Mouse (Mus musculus): Measurements from ENCODE around the gene Brinp2. TPM values are rescaled to one million over a fixed set of nuclear protein-coding genes. Genes with fewer than 3 reads are reported as not detected.

Gene Brinp2
- under 1 TPM; 0.11 to 0.28 TPM for total RNA-seq (2021)
- long read RNA-seq, experiment 1 = 0 reads
- long read RNA-seq, experiment 2 = 0 reads

DNA sequence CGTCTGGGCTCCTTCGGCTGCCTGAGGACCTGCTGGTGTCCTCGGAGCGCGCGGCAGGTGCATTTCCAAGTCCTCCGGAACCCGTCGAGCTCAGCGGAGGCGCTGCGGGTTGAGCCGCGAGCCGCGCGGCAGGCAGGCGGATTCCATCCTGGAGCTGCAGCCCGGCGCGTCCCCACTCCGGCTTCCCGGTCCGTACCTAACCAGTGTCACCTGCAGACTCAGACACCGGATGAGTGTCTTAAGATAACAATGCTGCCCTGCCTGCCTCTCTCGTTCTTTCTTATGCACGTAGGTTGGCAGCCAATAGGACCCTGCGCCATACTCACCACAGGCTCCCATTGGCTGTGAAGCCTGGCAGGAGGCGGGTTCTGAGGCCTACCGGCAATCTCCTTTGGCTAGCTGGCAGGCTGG is at the start of gene Brinp2:
Brinp2 (minus strand) TSS at position 276 of the 411 bp plus-strand sequence.
- DNase-seq = peak; percentile 44

DNA sequence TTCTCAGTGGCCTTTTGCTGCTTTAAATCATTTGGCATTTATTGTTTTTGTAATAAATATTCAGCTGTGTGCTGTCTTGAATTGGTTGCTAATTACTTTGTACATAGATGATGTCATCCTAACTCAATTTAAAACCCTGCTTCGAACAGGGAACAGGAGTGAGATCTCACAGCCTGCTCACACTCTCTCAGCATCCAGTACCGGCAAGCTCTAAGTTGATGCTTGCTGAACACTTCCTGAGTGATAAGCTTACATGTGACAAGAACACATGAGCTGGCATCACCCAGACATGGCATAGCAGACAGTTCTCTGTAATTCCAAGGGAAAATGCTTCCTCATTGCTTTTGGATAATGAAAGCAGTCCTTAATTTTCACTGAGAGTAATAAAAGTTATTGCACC is 44.8 kb upstream of the Brinp2 start:
- no peak for DNase-seq

DNA sequence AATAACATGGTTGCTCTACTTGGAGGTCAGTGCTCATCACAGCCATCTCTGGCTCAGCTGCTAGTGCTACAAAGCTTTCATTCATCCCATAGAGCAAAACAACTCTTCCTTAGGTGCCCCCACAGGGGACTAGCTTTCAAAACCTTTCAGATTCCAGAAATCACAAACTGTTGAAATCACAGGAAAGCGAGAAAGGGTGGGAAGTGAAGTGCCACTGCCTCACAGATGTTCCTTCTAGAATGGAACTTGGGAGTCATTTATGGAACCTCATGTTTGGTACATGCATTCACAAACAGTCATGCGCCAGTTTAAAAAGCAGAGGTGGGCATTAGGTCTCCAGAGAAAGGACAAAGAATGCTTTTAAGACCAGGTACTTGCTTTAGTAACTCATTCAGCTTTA is 40.9 kb upstream of the Brinp2 start:
- DNase-seq = no peak

DNA sequence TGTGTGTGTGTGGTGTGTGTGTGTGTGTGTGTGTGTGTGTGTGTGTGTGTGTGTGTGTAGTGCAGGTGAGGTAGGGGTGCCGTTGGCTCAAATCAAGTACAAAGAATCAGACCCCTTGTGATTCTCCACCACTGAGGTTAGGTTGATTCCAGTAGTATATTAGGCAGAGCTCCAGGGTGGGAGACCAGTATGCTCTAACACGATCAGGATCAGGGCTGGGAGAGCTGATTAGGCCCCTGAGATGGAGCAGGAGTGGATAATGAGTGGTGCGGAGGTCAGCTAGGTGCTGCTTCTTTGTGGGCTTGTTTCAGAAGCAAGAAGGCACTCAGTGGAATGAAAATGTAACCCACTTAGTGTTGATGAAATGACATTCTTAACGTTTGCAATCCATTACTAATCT is 34.6 kb upstream of the Brinp2 start:
- DNase-seq = no peak

DNA sequence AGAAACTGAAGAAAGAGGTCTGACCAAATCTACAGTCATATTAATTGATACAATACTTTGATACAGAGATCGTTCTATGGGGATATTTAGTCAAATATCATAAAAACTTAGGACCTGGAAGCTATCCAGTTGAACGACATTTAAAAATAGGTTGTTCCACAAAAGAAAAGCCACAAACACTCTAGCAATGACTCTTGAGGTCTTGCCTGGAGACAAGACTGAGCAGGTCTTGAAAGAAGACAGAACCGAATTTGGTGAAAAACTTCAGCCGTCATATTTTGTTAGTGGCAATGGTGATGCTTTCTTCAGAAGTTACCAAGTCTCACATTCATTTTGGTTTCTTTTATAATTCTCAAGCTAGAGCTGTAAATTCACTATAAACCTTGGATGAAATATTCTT is 32.9 kb upstream of the Brinp2 start:
- no peak for DNase-seq

DNA sequence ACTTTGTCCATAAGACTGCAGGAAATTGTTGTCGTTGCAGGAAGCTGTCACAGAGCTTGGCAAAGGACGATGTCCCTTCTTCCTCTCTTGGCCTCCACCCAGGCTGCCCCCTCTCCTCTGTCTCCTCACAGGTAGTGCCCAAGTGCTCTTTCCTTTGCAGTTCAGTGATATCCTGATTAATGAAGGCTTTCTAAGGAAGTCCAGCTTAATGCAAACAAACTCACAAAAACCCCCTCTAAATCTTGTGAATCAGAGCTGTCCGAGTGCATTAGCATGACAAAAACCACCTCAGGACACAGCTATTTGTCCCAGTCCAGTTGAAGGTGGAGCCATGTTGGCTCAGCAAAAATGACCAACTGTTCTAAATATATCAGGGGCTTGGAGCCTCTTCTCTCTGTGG is 30.7 kb upstream of the Brinp2 start:
- DNase-seq = no peak

DNA sequence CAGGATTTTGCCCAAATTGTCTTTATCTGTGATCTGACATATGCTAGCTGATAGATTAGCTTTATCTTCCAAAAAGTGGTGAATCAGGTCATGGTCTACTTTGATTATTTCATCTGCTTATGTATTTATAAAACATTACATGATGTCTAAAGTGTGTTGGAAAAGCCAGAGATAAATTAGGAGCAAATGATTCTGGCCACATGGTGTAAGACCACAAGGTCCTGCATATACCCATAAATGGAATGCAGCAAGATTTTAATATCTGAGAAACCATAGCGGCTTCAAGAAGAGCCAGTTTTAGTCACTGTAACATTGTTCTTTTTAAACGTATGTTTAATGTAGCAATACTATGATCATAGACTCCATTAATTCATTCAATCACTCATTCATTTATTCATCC is 29.2 kb upstream of the Brinp2 start:
- DNase-seq = no peak

DNA sequence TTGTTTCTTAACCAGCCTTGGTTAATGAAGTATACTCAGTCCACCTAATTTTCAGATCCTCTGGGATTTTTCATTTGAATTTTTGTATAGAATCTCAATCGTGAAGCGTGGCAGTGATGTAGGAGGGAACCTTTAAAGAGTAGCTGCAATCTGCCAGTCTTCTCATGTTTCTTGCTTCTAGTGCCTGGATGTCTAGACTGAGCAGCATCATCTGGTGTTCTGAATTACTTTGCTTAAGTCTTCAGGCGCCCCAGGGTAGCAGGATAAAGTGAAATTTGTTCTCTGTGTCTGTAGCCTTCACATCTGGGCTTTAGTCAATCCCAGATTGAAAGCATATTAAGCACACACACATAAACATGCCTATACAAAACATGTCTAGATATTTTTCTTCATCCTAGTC is 27.1 kb upstream of the Brinp2 start:
- no peak for DNase-seq

DNA sequence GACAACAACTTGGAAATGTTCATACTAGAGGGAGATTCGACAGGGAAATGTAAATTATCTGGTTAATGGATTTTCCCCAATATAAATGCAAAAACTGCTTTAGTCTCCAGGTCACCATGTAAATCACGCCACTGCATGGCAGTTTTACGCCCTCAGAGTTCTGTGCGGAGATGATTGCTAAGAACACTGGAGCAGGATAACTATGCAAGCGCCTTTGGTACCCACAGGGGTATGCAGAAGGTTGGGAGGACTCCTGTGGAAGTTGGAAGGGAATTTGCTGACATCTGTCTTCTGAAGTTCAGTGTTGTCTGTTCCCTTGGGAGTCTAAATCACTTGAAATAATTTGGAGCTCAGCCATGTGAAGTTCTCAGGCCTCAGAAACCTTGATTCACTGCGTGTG is 26.2 kb upstream of the Brinp2 start:
- no peak for DNase-seq

DNA sequence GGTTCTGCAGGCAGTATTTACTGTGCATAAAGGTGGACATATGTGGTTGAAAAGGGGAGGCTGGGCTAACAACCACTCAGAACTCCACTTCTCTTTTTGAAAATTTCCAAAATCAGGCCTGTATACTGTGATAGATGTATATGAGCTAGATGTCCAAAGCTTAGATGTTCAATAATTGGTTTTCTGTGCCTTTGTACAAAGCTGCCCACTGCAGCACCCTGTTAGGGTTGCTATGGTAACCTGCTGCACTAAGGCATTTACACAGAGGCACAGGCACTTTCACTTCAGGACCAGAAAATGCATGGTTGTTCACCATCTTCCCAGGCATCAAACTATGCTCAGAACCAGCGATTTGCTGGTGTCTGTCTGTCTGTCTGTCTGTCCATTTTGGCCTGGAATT is 8.3 kb upstream of the Brinp2 start:
- DNase-seq = no peak

DNA sequence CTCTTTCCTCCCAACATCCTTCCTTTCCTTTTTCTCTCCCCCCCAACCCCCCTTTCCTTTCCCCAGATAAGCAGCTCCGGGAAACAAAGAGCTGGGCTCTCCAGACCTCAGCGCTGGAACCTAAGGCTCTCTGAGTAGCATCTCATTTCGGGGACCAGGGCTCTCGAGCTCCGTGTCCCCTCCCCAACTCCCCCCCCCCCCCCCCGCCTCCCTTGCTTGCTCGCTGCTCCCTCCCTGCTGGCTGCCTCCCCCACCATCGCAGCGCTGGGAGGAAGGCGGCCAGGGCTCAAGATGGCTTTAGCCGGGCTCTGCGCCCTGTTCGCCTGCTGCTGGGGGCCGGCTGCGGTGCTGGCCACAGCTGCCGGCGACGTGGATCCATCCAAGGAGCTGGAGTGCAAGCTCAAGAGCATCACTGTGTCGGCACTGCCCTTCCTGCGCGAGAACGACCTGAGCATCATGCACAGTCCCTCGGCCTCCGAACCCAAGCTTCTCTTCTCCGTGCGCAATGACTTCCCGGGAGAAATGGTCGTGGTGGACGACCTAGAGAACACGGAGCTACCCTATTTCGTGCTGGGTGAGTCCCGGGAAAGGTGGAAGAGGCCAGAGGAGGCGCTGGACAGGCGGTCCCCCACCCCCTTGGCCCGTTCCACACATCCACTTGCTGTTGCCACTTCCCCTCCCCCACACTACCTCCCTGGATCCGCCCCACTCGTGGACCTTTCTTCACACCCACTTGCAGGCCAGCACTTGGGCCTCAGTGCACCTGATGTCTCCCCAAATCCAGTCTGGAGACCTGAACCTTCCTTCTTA is 6.4 kb upstream of the Brinp2 start:
- DNase-seq = no peak

DNA sequence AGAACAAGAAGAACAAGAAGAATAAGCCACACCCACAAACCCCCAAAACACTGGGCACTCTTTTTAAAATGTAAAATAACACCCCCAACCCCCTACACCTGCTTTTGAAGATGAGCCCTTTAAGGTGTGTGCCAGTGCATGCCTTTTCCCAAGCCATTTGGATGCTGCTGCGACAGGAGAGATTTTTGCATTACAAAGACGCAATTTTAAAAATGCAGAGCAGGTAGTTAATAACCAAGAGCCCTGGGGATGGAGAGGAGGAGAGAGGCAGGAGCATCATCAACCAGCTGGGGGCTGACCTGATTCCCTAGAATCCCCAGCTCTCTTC is 5.8 kb upstream of the Brinp2 start, which contains the start of gene Astn1:
Astn1 (plus strand) TSS at position 310 of the 328 bp plus-strand sequence.
- DNase-seq = no peak

DNA sequence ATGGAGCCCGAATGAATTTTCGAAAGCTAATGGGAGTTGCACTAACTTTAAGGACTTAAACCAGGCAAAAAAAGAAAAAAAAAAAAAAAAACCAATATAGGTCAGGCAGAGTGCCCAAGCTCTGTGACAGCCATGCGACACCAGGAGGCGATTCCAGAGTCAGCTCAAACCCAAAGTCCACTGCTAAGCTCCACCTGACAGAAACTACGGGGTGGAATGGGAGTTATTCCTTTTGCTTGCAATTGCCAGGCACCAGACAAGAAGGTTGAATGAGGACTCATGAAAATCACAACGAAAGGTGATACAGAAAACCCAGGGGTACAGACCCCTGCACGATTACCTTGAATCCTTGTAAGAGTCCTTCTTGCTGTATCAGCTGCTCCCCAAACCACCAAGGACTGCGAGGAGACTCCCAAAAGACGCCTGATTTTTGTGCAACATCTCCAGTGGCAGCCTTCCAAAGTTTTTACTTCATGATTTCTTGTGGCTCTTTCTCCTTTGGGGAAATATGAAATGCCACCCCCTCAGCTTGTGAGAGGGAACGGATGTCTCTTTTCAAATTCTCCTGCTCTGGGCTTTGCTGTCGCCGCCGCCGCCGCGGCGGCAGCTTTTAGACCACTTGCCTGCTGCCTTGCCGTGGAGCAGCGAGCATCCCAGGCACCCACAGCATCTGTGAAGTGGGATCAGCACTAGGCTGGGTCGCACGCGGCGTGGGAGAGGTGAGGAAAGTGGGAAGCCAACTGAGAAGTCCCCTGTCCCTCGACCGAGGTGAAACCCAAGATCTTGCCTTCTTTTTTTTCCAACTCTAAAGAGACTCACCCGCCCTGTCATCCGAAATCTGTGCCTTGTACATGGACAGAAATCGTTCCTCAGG is 712 bp downstream of the Brinp2 start:
- DNase-seq = no peak

DNA sequence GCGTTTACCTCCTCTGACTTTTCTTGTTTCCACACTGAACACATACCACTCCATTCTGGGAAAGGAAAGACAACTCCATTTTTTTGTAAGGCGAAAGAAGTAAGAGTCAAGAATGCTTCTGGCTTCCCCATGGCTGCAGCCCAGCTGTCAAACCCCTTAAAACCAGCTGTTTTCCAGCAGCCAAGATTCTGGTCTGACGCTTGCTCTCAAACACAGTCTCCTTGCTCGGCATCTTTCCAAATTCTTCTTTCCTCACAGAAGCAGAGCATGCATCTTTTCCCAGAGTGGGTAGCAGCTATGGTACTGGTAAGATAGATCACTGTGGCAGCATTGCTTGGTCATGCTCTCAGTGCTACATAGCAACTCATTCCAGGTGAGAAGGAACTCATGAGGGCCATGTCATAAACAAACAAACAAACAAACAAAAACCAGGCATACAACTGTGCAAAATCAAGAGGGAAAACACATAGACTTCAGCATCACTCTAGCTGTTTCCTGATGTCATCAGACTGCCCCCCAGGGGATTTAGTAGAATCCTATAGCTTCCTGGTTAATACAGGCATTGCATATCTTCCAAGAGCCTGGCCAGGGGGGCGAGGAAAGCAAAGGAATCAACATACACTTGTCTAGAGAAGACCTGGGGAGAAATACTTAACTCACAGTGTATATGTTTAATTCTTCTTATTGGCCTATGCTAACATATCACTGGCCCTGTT is 2.3 kb downstream of the Brinp2 start:
- no peak for DNase-seq

DNA sequence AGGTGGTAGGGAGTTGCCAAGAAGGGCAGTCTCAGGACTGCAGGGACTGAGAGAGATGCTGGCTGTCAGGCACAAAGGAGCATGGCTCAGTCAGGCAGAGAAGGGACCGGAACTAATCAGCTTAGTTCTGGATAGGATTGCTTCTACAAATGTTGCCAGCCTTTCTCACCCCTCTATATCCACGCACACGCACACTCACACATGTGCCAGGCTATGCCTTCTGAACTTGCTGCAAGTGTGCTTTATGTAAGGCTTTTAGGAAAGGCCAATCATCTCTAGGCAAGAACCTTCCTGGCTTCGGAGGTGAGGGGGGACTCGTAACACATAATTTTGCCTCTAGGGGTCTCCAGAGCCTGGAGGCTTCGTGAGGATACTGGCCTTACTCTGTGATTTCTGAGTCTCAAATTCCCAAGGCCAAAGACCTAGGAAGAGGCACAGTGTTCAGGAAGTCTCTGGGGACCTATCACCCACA is 12.8 kb downstream of the Brinp2 start:
- DNase-seq = no peak

DNA sequence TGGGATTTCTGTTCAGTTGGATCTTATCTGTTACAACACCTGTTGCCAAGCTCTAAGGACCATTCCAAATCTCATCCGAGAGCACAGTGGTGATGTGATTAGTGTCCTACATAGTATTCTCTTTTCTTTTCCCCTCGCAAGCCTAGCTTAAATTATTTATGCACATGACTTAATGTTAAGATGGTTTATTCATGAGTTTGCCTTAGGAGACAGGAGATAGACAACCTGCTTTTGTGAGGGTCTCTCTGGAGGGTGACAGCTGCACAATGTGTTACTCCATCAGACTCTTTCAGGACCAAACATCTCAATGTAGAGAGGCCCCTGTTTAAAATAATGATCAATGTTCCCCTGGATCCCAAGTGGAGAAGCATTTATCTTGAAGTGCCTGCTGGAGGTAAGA is 27.3 kb downstream of the Brinp2 start:
- no peak for DNase-seq

DNA sequence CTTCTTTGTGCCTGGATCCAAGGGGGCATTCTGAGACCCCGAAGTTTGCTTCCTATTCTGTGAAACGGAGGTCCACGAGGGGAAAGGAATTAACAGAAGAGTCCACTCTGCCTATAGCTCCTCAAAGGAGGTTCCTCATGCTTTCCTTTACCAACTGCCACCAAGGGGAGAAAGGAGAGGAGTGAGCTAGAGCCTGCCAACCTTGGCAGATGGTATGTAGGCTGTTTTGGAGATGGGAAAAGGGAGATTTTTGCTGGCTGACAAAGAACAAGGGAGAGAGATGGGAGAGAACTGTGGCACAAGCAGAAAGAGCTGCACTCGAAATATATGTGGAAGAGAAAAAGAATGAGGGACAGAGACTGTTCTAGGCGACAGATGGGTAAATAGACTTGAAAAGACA is 28.0 kb downstream of the Brinp2 start:
- no peak for DNase-seq

DNA sequence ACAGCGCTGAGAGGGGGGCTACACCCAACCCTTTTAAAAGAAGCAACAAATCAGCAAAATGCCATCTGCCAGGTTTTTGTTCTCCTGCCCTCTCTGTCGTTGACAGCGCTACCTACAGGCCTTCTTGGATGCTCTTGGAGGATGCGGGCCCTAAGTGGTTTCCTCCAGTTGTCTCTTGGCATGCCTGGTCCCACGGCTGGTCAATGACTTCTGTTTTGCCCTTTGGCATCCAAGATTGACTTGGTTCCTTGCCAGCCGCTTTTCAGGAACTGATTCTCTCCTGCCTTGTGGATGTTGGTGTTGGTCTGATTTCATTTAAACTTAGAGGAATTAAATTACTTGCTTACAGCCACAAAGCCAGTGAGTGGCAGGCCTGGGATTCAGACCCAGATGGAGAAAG is 32.8 kb downstream of the Brinp2 start:
- DNase-seq = no peak

DNA sequence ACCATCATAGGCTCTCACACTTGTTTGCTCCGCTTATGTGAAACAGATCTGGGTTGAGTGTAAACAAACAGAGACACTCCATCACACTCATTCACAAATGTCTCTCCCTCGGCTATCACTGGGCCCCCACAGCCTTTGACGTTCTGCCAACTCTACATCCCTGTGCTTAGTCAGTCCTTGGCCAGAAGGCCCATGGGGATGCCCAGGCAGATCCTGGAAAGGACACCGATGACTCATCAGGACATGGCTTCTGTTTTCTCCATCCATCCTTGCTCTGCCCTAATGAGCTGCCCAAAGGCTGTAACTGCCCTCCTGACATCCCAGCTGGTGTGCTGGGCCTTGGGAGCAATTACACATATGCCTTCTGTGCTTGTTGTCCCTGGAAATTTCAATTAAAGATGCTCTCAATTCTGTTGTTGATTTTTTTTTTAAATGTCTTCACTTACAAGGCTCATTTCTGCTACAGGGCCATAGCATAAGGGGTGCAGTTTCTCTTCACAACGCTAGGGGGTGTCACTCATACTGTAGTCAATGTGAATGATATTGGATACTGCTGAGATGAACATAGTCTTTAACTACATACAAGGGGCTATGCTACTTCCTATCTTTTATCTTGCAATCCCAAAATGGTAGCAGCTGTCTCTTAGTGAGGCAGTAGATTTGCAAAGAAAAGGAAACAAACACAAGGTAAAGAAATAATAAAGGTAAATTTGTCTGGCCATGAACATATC is 45.5 kb downstream of the Brinp2 start:
- peak; percentile 32 for DNase-seq

DNA sequence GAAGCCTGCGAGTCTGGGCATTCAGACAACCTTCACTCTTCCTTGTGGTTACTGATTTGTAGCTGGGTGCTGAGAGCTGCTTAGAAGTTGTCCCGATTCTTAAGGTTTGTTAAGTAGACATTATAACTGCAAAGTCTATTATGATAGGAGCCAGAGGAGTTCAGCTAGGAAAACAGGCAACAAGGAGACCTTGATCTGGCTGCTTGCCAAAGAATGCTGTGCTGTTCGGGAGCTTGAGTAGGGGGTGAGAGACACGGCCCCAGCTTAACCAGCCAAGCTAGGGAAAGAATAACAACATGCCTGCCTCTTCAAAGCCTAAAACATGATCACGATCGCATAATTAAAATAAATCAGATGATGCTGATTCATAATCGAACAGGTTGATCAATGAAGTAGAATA is 59.1 kb downstream of the Brinp2 start:
- DNase-seq = no peak

DNA sequence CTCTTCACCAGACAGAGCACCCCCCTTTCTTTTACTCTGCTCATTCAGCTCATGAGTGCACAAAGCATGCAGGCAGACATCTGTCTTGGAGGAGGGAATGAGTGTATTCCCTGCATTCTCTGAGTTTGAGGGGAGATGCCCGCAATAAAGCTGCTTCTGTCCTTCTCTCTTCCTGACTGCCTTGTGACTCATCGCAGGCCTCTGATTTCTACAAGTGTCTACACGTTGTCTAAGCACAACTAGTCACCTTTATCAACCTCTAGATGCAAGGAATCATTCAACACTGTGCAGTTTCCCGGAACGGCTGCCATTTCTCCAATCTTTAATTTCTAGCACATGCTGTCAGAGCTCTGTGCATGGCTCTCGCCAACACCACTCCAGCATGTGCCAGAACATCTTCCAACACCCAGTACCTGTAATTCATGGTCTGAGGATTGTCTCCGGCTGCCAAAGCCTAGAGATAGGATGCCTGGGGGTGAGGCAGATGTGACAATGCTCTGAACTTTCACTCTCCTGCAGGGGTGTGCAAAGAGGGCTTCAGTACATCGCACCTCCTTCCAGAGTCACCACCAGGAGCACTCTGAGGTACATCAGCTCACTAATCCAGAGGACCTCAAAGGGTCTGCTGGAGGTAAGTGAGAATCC is 59.7 kb downstream of the Brinp2 start:
- no peak for DNase-seq
